Mouse (Mus musculus) small intestine, adult 2 months (tissue): Measurements from ENCODE around the gene Nadsyn1. TPM values are rescaled to one million over a fixed set of nuclear protein-coding genes. Genes with fewer than 3 reads are reported as not detected.

ENCODE experiments used
- H3K27ac ChIP-seq: fragments of 200-500 bp; 2 replicates; pipeline ENCODE4 v1.5.1; 2012; ENCODE audit warnings: low read depth, low read length, control low read depth, inconsistent platforms; ENCODE audit not compliant: insufficient read depth
- H3K27me3 ChIP-seq: fragments of 200-500 bp; 2 replicates; pipeline ENCODE4 v1.6.1; 2012; ENCODE audit warnings: mild to moderate bottlenecking, moderate library complexity, low read length, inconsistent platforms; ENCODE audit not compliant: control insufficient read depth, insufficient read depth
- H3K36me3 ChIP-seq: fragments of 200-500 bp; 2 replicates; pipeline ENCODE4 v1.6.1; 2012; ENCODE audit warnings: mild to moderate bottlenecking, low read length, control low read depth, inconsistent platforms; ENCODE audit not compliant: control insufficient read depth, insufficient read depth
- H3K4me1 ChIP-seq: fragments of 200-500 bp; 2 replicates; pipeline ENCODE4 v1.6.1; 2012; ENCODE audit warnings: low read length, inconsistent platforms, mixed read lengths; ENCODE audit not compliant: control insufficient read depth, insufficient read depth, insufficient read length
- H3K4me3 ChIP-seq: fragments of 200-500 bp; 2 replicates; pipeline ENCODE4 v1.5.1; 2012; ENCODE audit warnings: low read depth, mild to moderate bottlenecking, control low read depth, inconsistent platforms, low read length, moderate library complexity
- CTCF ChIP-seq: fragments of 200-500 bp; IDR thresholded peaks from 2 replicates; pipeline ENCODE4 v1.5.1; 2012; ENCODE audit warnings: low read depth, mild to moderate bottlenecking, control low read depth, inconsistent platforms, low read length, moderate library complexity, mixed read lengths; ENCODE audit not compliant: insufficient replicate concordance, insufficient read length; ENCODE audit errors: extremely low read depth
- POLR2A ChIP-seq: fragments of 200-500 bp; IDR thresholded peaks from 2 replicates; pipeline ENCODE4 v1.6.1; 2012; ENCODE audit warnings: low read depth, mild to moderate bottlenecking, control low read depth, inconsistent platforms, low read length, moderate library complexity
- WGBS: fragments of 180-500 bp; shearing (Covaris S2); methylation state at CpG from one replicate; pipeline ENCODE4 v1.1.7; 2018; 5-methylcytosine and 5-hydroxymethylcytosine counted together
- polyA plus RNA-seq: library from polyadenylated mRNA; depleted of rRNA; stranded (reverse); fragments of >200 nt; gene quantifications from 2 replicates; pipeline ENCODE4 v1.2.3, GENCODE M21; 2012

Gene Nadsyn1
- polyA plus RNA-seq, 1 experiment, result 55.4 TPM

- peak overlapping the region; percentile 62 for H3K4me3 ChIP-seq
These were observed 7.8 kb upstream of the Nadsyn1 start for GRCm38 (mm10) chr7:143830399-143830798.

GRCm38 (mm10) chr7:143829504-143830331 is 7.1 kb upstream of the Nadsyn1 start:
- peaks cover 18% of the 10 kb centered on the region; the same call in 1 of the 2 replicates for H3K4me1 ChIP-seq
- H3K4me3 ChIP-seq, result peak overlapping the region; percentile 62
- under 1% methylated on average over 37 of the region's 37 CpGs for WGBS
- peak overlapping the region; percentile 85 for H3K27ac ChIP-seq
- TF ChIP-seq CTCF (peak; percentile 72; the same call in 1 of the 2 replicates), POLR2A (peak; percentile 72; the same call in 1 of the 2 replicates)
- no peaks in the 10 kb centered on the region for H3K27me3 ChIP-seq
- H3K36me3 ChIP-seq, result no peaks in the 10 kb centered on the region

More at GRCm38 (mm10) chr7:143830399-143830798, 7.8 kb upstream of the Nadsyn1 start:
- H3K36me3 ChIP-seq, result no peaks in the 10 kb centered on the region
- 6% methylated on average over 6 of the region's 6 CpGs for WGBS
- peak overlapping the region; percentile 27; the same call in 1 of the 2 replicates for H3K27ac ChIP-seq
- H3K4me1 ChIP-seq, result peaks cover 24% of the 10 kb centered on the region; the same call in 1 of the 2 replicates
- TF ChIP-seq POLR2A (no peak), CTCF (no peak)
- no peaks in the 10 kb centered on the region for H3K27me3 ChIP-seq

GRCm38 (mm10) chr7:143826985-143827384 is 4.3 kb upstream of the Nadsyn1 start:
- H3K27me3 ChIP-seq, result no peaks in the 10 kb centered on the region
- no peak overlapping the region for H3K27ac ChIP-seq
- H3K36me3 ChIP-seq, result no peaks in the 10 kb centered on the region
- 93% methylated on average over 2 of the region's 2 CpGs for WGBS
- peaks cover 6% of the 10 kb centered on the region; the same call in 1 of the 2 replicates for H3K4me1 ChIP-seq
- TF ChIP-seq CTCF (no peak), POLR2A (no peak)
- no peak overlapping the region for H3K4me3 ChIP-seq

- Histone ChIP-seq H3K27me3 (no peaks in the 10 kb centered on the region), H3K27ac (peak overlapping the region; percentile 78), H3K36me3 (peaks cover 9% of the 10 kb centered on the region), H3K4me3 (peak overlapping the region; percentile 37), H3K4me1 (peaks cover 13% of the 10 kb centered on the region)
- TF ChIP-seq CTCF (no peak), POLR2A (no peak)
- 71% methylated on average over 4 of the region's 4 CpGs for WGBS
These were observed 587 bp upstream of the Nadsyn1 start for GRCm38 (mm10) chr7:143823266-143823605.

- Histone ChIP-seq H3K4me1 (peaks cover 13% of the 10 kb centered on the region), H3K4me3 (no peak overlapping the region; the same call in 1 of the 2 replicates), H3K27me3 (no peaks in the 10 kb centered on the region), H3K27ac (peak overlapping the region; percentile 92), H3K36me3 (peaks cover 19% of the 10 kb centered on the region)
- TF ChIP-seq CTCF (no peak), POLR2A (peak; percentile 32; the same call in 1 of the 2 replicates)
- 30% methylated on average over 2 of the region's 2 CpGs for WGBS
These were observed 1.4 kb downstream of the Nadsyn1 start for GRCm38 (mm10) chr7:143821241-143821640.

- Histone ChIP-seq H3K36me3 (peaks cover 36% of the 10 kb centered on the region), H3K4me1 (peaks cover 16% of the 10 kb centered on the region), H3K27me3 (no peaks in the 10 kb centered on the region), H3K4me3 (no peak overlapping the region), H3K27ac (no peak overlapping the region)
- TF ChIP-seq POLR2A (no peak), CTCF (no peak)
- 60% methylated on average over 4 of the region's 4 CpGs for WGBS
These were observed 3.4 kb downstream of the Nadsyn1 start for GRCm38 (mm10) chr7:143819201-143819600.

GRCm38 (mm10) chr7:143808909-143809308 is 13.7 kb downstream of the Nadsyn1 start:
- 49% methylated on average over 1 of the region's 1 CpGs for WGBS

More at GRCm38 (mm10) chr7:143808909-143809308, 13.7 kb downstream of the Nadsyn1 start:
- peak; percentile 42; the same call in 1 of the 2 replicates for TF ChIP-seq CTCF
- TF ChIP-seq POLR2A, result no peak
- H3K27ac ChIP-seq, result no peak overlapping the region
- H3K27me3 ChIP-seq, result no peaks in the 10 kb centered on the region
- H3K4me3 ChIP-seq, result no peak overlapping the region
- H3K36me3 ChIP-seq, result peaks cover 81% of the 10 kb centered on the region
- H3K4me1 ChIP-seq, result peaks cover 18% of the 10 kb centered on the region
